Mouse (Mus musculus): ENCODE data around the gene Cox14.
"Not testable (repeated sequence)": the region's sequence is repeated elsewhere in the genome, so short reads cannot be mapped to it uniquely, and the experiment has no call there.

DNA sequence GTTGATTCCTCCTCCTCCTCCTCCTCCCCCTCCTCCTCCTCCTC, 47.3 kb downstream of the Cox14 start, which contains the start of gene Cers5:
- not testable (repeated sequence) for TF ChIP-seq CTCF (IDR thresholded peaks at IDR 0.05; ENCODE audit: borderline replicate concordance, insufficient read depth, low read depth, low read length); POLR2A (IDR thresholded peaks at IDR 0.05; ENCODE audit: borderline replicate concordance, insufficient read depth, low read length)

Measured in cerebellum, adult 2 months (tissue).